Mouse (Mus musculus): ENCODE measurements around the gene Abhd17b. TPM values are rescaled to one million over a fixed set of nuclear protein-coding genes. Genes with fewer than 3 reads are reported as not detected.
A peak's percentile ranks its signal among the peaks of the same experiment; 100 is the strongest.

The Abhd17b gene
- polyA plus RNA-seq, 1 experiment = 30.7 TPM

DNA sequence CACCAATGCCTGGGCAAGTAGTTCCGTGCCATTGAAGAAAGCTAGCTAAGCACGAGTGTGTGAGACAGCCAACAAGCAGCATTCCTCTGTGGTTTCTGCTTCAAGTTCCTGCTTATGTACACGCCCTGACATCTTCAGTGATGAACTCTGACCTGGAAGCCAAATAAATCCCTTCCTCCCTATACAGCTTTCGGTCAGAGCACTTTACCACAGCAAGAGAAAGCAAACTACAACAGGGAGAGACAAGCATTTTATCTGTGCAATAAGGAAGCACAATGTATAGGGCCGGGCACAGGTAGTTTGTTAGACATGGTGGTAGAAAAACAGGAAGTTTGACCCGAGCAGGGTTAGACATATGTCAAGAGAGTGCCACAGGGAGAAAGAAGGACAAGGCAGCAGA is 6.8 kb upstream of the Abhd17b start:
- Histone ChIP-seq H3K4me1 (ENCODE audit: control insufficient read depth, insufficient read depth, low read length) (peaks cover 2% of the 10 kb centered on the region; the same call in 1 of the 2 replicates), H3K27ac (ENCODE audit: insufficient read depth, low read length) (no peak overlapping the region), H3K4me3 (ENCODE audit: insufficient read depth, low read length) (no peak overlapping the region)
- no peak for TF ChIP-seq CTCF (IDR thresholded peaks at IDR 0.05; ENCODE audit: extremely low read depth, insufficient read depth, low read length)

DNA sequence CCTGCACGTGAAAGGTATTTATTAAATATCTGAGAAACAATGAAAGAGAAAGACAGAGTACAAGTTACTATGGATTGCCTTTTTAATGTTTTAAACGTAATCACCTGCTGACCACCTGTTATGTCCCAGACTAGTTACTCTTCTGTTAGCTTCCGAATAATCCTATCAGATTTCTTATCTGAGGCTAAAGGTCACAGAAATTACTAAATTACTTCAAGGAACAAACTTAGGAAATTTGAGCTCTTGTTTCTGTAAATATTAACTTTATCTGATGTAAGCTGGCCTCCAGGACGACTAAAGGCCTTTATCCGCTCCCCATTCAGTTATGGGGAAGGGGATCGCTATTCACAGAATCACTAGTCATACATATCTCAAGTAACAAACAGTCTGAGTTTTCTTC is 1.3 kb upstream of the Abhd17b start:
- H3K4me3 ChIP-seq (ENCODE audit: insufficient read depth, low read length) = peak overlapping the region; percentile 69; the same call in 1 of the 2 replicates
- peaks cover 3% of the 10 kb centered on the region; the same call in 1 of the 2 replicates for H3K4me1 ChIP-seq (ENCODE audit: control insufficient read depth, insufficient read depth, low read length)
- H3K27ac ChIP-seq (ENCODE audit: insufficient read depth, low read length) = no peak overlapping the region
- TF ChIP-seq POLR2A (IDR thresholded peaks at IDR 0.05; ENCODE audit: extremely low read depth, insufficient read depth, low read length) = no peak
- TF ChIP-seq CTCF (IDR thresholded peaks at IDR 0.05; ENCODE audit: extremely low read depth, insufficient read depth, low read length) = no peak

- Histone ChIP-seq H3K4me1 (ENCODE audit: control insufficient read depth, insufficient read depth, low read length) (peaks cover 3% of the 10 kb centered on the region; the same call in 1 of the 2 replicates), H3K4me3 (ENCODE audit: insufficient read depth, low read length) (peak within 1 kb of the TSS; percentile 69), H3K27ac (ENCODE audit: insufficient read depth, low read length) (peak within 1 kb of the TSS; percentile 97)
- TF ChIP-seq CTCF (IDR thresholded peaks at IDR 0.05; ENCODE audit: extremely low read depth, insufficient read depth, low read length) = no peak
- peak; percentile 59; the same call in 1 of the 2 replicates for TF ChIP-seq POLR2A (IDR thresholded peaks at IDR 0.05; ENCODE audit: extremely low read depth, insufficient read depth, low read length)
These were observed 457 bp upstream of the Abhd17b start, which contains the start of gene 1110059E24Rik for GRCm38 (mm10) chr19:21652285-21653171. Gene 1110059E24Rik, minus strand, starts transcription at chr19:21652976.

DNA sequence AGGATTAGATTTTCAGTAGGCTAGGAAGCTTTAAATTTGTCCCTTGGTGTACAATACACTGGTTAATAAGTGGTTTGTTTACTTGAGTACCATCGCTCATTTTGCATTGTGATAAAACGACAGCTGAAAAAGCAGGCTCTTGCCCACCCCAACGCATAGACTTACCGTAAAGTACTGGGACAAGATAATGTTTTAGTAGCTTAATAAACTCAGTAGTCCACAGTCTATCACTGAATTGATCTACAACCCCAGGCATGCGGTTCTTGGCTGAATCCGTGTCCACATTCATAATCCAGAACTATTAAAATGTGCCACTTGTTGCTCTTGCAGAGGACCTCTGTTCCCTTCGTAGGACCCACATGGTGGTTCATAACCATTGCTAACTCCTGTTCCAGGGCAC is 1.8 kb downstream of the Abhd17b start:
- TF ChIP-seq POLR2A (IDR thresholded peaks at IDR 0.05; ENCODE audit: extremely low read depth, insufficient read depth, low read length) (no peak), CTCF (IDR thresholded peaks at IDR 0.05; ENCODE audit: extremely low read depth, insufficient read depth, low read length) (no peak)
- no peak overlapping the region for H3K27ac ChIP-seq (ENCODE audit: insufficient read depth, low read length)
- H3K4me1 ChIP-seq (ENCODE audit: control insufficient read depth, insufficient read depth, low read length) = peaks cover 4% of the 10 kb centered on the region; the same call in 1 of the 2 replicates

GRCm38 (mm10) chr19:21660734-21661133 is 7.7 kb downstream of the Abhd17b start:
- peaks cover 4% of the 10 kb centered on the region; the same call in 1 of the 2 replicates for H3K4me1 ChIP-seq (ENCODE audit: control insufficient read depth, insufficient read depth, low read length)
- TF ChIP-seq POLR2A (IDR thresholded peaks at IDR 0.05; ENCODE audit: extremely low read depth, insufficient read depth, low read length) (no peak), CTCF (IDR thresholded peaks at IDR 0.05; ENCODE audit: extremely low read depth, insufficient read depth, low read length) (no peak)
- H3K4me3 ChIP-seq (ENCODE audit: insufficient read depth, low read length) = no peak overlapping the region
- H3K27ac ChIP-seq (ENCODE audit: insufficient read depth, low read length) = no peak overlapping the region

More for the DNA sequence above, 1.8 kb downstream of the Abhd17b start:
- peak overlapping the region; percentile 69 for H3K4me3 ChIP-seq (ENCODE audit: insufficient read depth, low read length)

- peaks cover 1% of the 10 kb centered on the region; the same call in 1 of the 2 replicates for H3K4me1 ChIP-seq (ENCODE audit: control insufficient read depth, insufficient read depth, low read length)
- 0 out of 2 replicates have a peak overlapping the region, but pooled peaks have one; percentile 37 for H3K27ac ChIP-seq (ENCODE audit: insufficient read depth, low read length)
- no peak overlapping the region for H3K4me3 ChIP-seq (ENCODE audit: insufficient read depth, low read length)
- TF ChIP-seq POLR2A (IDR thresholded peaks at IDR 0.05; ENCODE audit: extremely low read depth, insufficient read depth, low read length) (no peak), CTCF (IDR thresholded peaks at IDR 0.05; ENCODE audit: extremely low read depth, insufficient read depth, low read length) (no peak)
These were observed 10.9 kb downstream of the Abhd17b start for GRCm38 (mm10) chr19:21663756-21664456.

- no peak overlapping the region for H3K27ac ChIP-seq (ENCODE audit: insufficient read depth, low read length)
- no peak overlapping the region for H3K4me3 ChIP-seq (ENCODE audit: insufficient read depth, low read length)
- H3K4me1 ChIP-seq (ENCODE audit: control insufficient read depth, insufficient read depth, low read length) = no peaks in the 10 kb centered on the region; the same call in 1 of the 2 replicates
- TF ChIP-seq POLR2A (IDR thresholded peaks at IDR 0.05; ENCODE audit: extremely low read depth, insufficient read depth, low read length) (no peak), CTCF (IDR thresholded peaks at IDR 0.05; ENCODE audit: extremely low read depth, insufficient read depth, low read length) (no peak)
These were observed 16.7 kb downstream of the Abhd17b start for GRCm38 (mm10) chr19:21669650-21670049.

DNA sequence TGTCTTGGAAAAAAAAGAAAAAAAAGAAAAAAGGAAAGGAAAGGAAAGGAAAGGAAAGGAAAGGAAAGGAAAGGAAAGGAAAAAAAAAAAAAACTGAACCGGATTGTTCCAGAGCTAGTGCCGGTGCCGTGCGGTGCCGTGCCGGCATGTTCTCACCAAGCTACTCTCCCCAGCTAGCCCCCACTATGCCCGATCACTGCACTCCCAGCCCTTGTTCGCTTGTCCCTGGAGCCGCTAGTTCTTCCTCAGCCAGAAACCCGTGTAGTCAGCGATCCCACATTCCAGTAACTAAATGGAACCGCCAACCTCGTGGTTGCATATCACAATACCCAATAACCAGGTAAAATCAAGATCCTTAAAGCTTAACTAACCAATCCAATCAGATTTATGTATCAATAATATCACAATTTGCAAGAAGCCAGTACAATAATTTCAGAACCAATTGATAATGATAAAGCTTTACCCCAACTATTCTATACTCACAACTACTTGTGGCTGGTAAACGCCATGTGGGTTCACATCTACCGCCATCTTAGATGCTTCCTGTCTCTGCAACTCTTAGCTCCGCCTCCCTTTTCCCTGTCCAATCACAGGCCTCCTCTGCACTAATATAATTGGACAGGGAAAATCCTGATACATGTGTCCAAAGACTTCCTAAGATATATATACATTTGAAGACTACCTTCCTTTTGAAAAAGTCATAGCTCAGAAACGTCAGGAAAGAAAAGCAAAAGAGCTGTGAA is 21.5 kb downstream of the Abhd17b start:
- Histone ChIP-seq H3K4me1 (ENCODE audit: control insufficient read depth, insufficient read depth, low read length) (peaks cover 4% of the 10 kb centered on the region; the same call in 1 of the 2 replicates), H3K27ac (ENCODE audit: insufficient read depth, low read length) (no peak overlapping the region), H3K4me3 (ENCODE audit: insufficient read depth, low read length) (no peak overlapping the region)
- no peak for TF ChIP-seq POLR2A (IDR thresholded peaks at IDR 0.05; ENCODE audit: extremely low read depth, insufficient read depth, low read length)

- TF ChIP-seq POLR2A (IDR thresholded peaks at IDR 0.05; ENCODE audit: extremely low read depth, insufficient read depth, low read length) (no peak), CTCF (IDR thresholded peaks at IDR 0.05; ENCODE audit: extremely low read depth, insufficient read depth, low read length) (no peak)
- Histone ChIP-seq H3K4me1 (ENCODE audit: control insufficient read depth, insufficient read depth, low read length) (peaks cover 4% of the 10 kb centered on the region; the same call in 1 of the 2 replicates), H3K27ac (ENCODE audit: insufficient read depth, low read length) (no peak overlapping the region), H3K4me3 (ENCODE audit: insufficient read depth, low read length) (no peak overlapping the region)
These were observed 27.1 kb downstream of the Abhd17b start for GRCm38 (mm10) chr19:21680091-21680490.
